Mouse (Mus musculus) heart, adult 2 months (tissue): Measurements from ENCODE around the gene Stambpl1. TPM values are rescaled to one million over a fixed set of nuclear protein-coding genes. Genes with fewer than 3 reads are reported as not detected.

Source experiments
- DNase-seq, 2 experiments: peaks; one replicate each; pipeline ENCODE4 v3.0.0; 2021
- H3K27ac ChIP-seq: fragments of 200-600 bp; 2 replicates; pipeline ENCODE4 v1.8.1; 2022
- H3K27me3 ChIP-seq: fragments of 200-500 bp; 2 replicates; pipeline ENCODE4 v1.6.1; 2012; ENCODE audit warnings: mild to moderate bottlenecking, low read length, inconsistent platforms, mixed read lengths; ENCODE audit not compliant: control insufficient read depth, insufficient read depth
- H3K36me3 ChIP-seq: fragments of 200-500 bp; 2 replicates; pipeline ENCODE4 v1.6.1; 2012; ENCODE audit warnings: low read length, inconsistent platforms; ENCODE audit not compliant: control insufficient read depth, insufficient read depth
- H3K4me1 ChIP-seq: fragments of 200-500 bp; 2 replicates; pipeline ENCODE4 v1.6.1; 2011; ENCODE audit warnings: low read length; ENCODE audit not compliant: control insufficient read depth, insufficient read depth
- H3K4me3 ChIP-seq: fragments of 200-600 bp; 2 replicates; pipeline ENCODE4 v1.8.1; 2022
- H3K79me2 ChIP-seq: fragments of 200-500 bp; replicated peaks from 2 replicates; pipeline ENCODE4 v1.6.1; 2012; ENCODE audit warnings: mild to moderate bottlenecking, inconsistent platforms, low read length, moderate library complexity, mixed read lengths; ENCODE audit not compliant: control insufficient read depth, insufficient read depth
- H3K9ac ChIP-seq: fragments of 200-500 bp; 2 replicates; pipeline ENCODE4 v1.6.1; 2012; ENCODE audit warnings: low read depth, mild to moderate bottlenecking, control low read depth, inconsistent platforms, low read length, mixed read lengths
- CTCF ChIP-seq: fragments of 200-600 bp; IDR thresholded peaks from 2 replicates; pipeline ENCODE4 v1.8.1; 2022; ENCODE audit warnings: antibody characterized with exemption, mild to moderate bottlenecking, moderate library complexity
- EP300 ChIP-seq: fragments of 200-500 bp; IDR thresholded peaks from 2 replicates; pipeline ENCODE4 v1.6.1; 2011; ENCODE audit warnings: low read depth, low read length, control low read depth; ENCODE audit not compliant: insufficient read depth
- POLR2A ChIP-seq: fragments of 200-500 bp; IDR thresholded peaks from 2 replicates; pipeline ENCODE4 v1.6.1; 2011; ENCODE audit warnings: mild to moderate bottlenecking, low read depth, low read length, control low read depth; ENCODE audit not compliant: insufficient read depth
- WGBS: fragments of 180-500 bp; shearing (Covaris S2); methylation state at CpG from one replicate; pipeline ENCODE4 v1.1.7; 2018; 5-methylcytosine and 5-hydroxymethylcytosine counted together
- intact Hi-C: fragments of 180-260 bp; cut with DNase I; formaldehyde crosslinking; loops from one replicate; pipeline ENCODE4 v1.15.1; 2025
- polyA plus RNA-seq: library from polyadenylated mRNA; depleted of rRNA; stranded (reverse); fragments of >200 nt; gene quantifications from 2 replicates; pipeline ENCODE4 v1.2.3, GENCODE M21; 2012
- total RNA-seq, 2 experiments: library from RNA; stranded (reverse); gene quantifications; 2 replicates each; pipeline ENCODE4 v1.2.3; 2021

Gene Stambpl1
- total and polyA plus RNA-seq, 3 experiments: 3.0 to 3.6 (median 3.5) TPM

GRCm38 (mm10) chr19:34270824-34271464 lies 78.9 kb downstream of the Stambpl1 start:
- H3K4me3 ChIP-seq: no peak overlapping the region
- no peaks in the 10 kb centered on the region for H3K27me3 ChIP-seq
- 86% methylated on average over 13 of the region's 13 CpGs for WGBS
- TF ChIP-seq POLR2A (no peak), EP300 (no peak), CTCF (no peak)
- no peaks in the 10 kb centered on the region for H3K4me1 ChIP-seq
- no peaks in the 10 kb centered on the region for H3K36me3 ChIP-seq
- H3K27ac ChIP-seq: no peak overlapping the region
- DNase-seq: no peak
- intact Hi-C loops: no loop called here
- no peak overlapping the region for H3K9ac ChIP-seq
- H3K79me2 ChIP-seq: no peaks in the 10 kb centered on the region

GRCm38 (mm10) chr19:34273073-34273472 lies 81.0 kb downstream of the Stambpl1 start:
- Histone ChIP-seq H3K27ac (no peak overlapping the region), H3K27me3 (no peaks in the 10 kb centered on the region), H3K4me3 (no peak overlapping the region), H3K9ac (no peak overlapping the region), H3K4me1 (no peaks in the 10 kb centered on the region), H3K79me2 (no peaks in the 10 kb centered on the region), H3K36me3 (no peaks in the 10 kb centered on the region)
- TF ChIP-seq CTCF (no peak), EP300 (no peak), POLR2A (no peak)
- no peak for DNase-seq
- intact Hi-C loops: no loop called here
- 95% methylated on average over 1 of the region's 1 CpGs for WGBS

GRCm38 (mm10) chr19:34278078-34278477 lies 86.0 kb downstream of the Stambpl1 start:
- Histone ChIP-seq H3K4me1 (peaks cover under 1% of the 10 kb centered on the region), H3K36me3 (no peaks in the 10 kb centered on the region), H3K27me3 (no peaks in the 10 kb centered on the region), H3K27ac (no peak overlapping the region), H3K4me3 (no peak overlapping the region), H3K79me2 (no peaks in the 10 kb centered on the region), H3K9ac (no peak overlapping the region)
- 69% methylated on average over 3 of the region's 3 CpGs for WGBS
- DNase-seq: no peak
- no peak for TF ChIP-seq EP300
- no peak for TF ChIP-seq POLR2A
- TF ChIP-seq CTCF: no peak
- intact Hi-C loops: no loop called here

DNA sequence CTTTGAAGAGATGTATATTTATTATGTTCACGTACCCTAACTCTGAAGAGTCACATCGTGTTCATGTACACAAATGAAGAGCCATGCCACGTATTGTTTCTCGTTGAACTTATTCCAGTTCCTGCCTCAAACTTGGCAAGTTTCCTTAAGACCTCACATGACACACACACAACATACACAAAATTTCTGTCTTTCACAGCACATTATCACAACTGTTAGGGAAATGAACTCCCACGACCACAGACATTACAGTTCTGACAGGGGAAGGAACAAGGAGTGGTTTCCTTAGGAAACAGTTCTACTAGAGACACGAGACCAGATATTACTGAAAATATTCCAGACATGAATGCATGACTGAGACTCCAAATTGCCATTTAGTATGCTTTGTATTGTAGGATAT lies 91.6 kb downstream of the Stambpl1 start:
- H3K36me3 ChIP-seq: no peaks in the 10 kb centered on the region; the same call in 1 of the 2 replicates
- TF ChIP-seq EP300: no peak
- TF ChIP-seq POLR2A: no peak
- no peak for TF ChIP-seq CTCF
- intact Hi-C loops: loop anchor here (1.0 kb wide), 1 partner anchor 39 kb away; no protein-coding TSS in a partner anchor
- no peak overlapping the region; the same call in 1 of the 2 replicates for H3K4me3 ChIP-seq
- no peaks in the 10 kb centered on the region for H3K79me2 ChIP-seq
- H3K27me3 ChIP-seq: no peaks in the 10 kb centered on the region
- H3K4me1 ChIP-seq: peaks cover 6% of the 10 kb centered on the region
- H3K9ac ChIP-seq: no peak overlapping the region
- no peak for DNase-seq
- 48% methylated on average over 6 of the region's 6 CpGs for WGBS
- H3K27ac ChIP-seq: peak overlapping the region; percentile 74

GRCm38 (mm10) chr19:34284383-34284782 lies 92.4 kb downstream of the Stambpl1 start:
- Histone ChIP-seq H3K9ac (peak overlapping the region; percentile 45), H3K79me2 (no peaks in the 10 kb centered on the region), H3K36me3 (no peaks in the 10 kb centered on the region; the same call in 1 of the 2 replicates), H3K4me3 (peak overlapping the region; percentile 35), H3K27me3 (no peaks in the 10 kb centered on the region), H3K27ac (peak overlapping the region; percentile 74), H3K4me1 (peaks cover 8% of the 10 kb centered on the region)
- intact Hi-C loops: loop anchor here (1.0 kb wide), 1 partner anchor 40 kb away; no protein-coding TSS in a partner anchor
- TF ChIP-seq POLR2A (no peak), EP300 (no peak), CTCF (peak; percentile 82)
- peak; percentile 46 to 52 for DNase-seq
- WGBS: 12% methylated on average over 10 of the region's 10 CpGs

- Histone ChIP-seq H3K27me3 (no peaks in the 10 kb centered on the region), H3K36me3 (no peaks in the 10 kb centered on the region; the same call in 1 of the 2 replicates), H3K4me3 (no peak overlapping the region), H3K27ac (peak overlapping the region; percentile 74; the same call in 1 of the 2 replicates), H3K79me2 (no peaks in the 10 kb centered on the region), H3K4me1 (peaks cover 8% of the 10 kb centered on the region), H3K9ac (no peak overlapping the region)
- 31% methylated on average over 2 of the region's 2 CpGs for WGBS
- intact Hi-C loops: loop anchor here (1.0 to 5.0 kb wide), 2 partner anchors 41 to 267 kb away; partner anchors contain the start of gene Ifit2
- no peak for DNase-seq
- TF ChIP-seq CTCF: no peak
- no peak for TF ChIP-seq EP300
- TF ChIP-seq POLR2A: no peak
These were observed 92.8 kb downstream of the Stambpl1 start for GRCm38 (mm10) chr19:34284826-34285225.
